Mouse (Mus musculus) limb, embryonic 13.5 days (tissue): ENCODE measurements at regions not wholly inside any gene's neighbourhood (a gene's known extent, or its start where the extent isn't known, plus 50 kb on each side); places are given as distances from the start of the nearest gene placed in this dataset.

ENCODE experiments used
- ATAC-seq: fragments of 200-750 bp; cut with Nextera tagmentation; 2 replicates; pipeline ENCODE4 v1.8.0; 2017; ENCODE audit warnings: low read depth, moderate number of reproducible peaks, moderate TSS enrichment; ENCODE audit not compliant: low FRiP score
- H3K27ac ChIP-seq: fragments of 300-500 bp; sonication (generic); 2 replicates; pipeline ENCODE4 v1.5.1; 2015; ENCODE audit warnings: inconsistent platforms, mild to moderate bottlenecking, moderate library complexity
- H3K27me3 ChIP-seq: fragments of 300-500 bp; sonication (generic); 2 replicates; pipeline ENCODE4 v1.6.1; 2015; ENCODE audit warnings: mild to moderate bottlenecking, inconsistent platforms
- H3K36me3 ChIP-seq: fragments of 300-500 bp; sonication (generic); 2 replicates; pipeline ENCODE4 v1.6.1; 2015; ENCODE audit warnings: inconsistent platforms, mild to moderate bottlenecking, moderate library complexity
- H3K4me1 ChIP-seq: fragments of 300-500 bp; sonication (generic); 2 replicates; pipeline ENCODE4 v1.6.1; 2015; ENCODE audit warnings: inconsistent platforms
- H3K4me2 ChIP-seq: fragments of 300-500 bp; sonication (generic); replicated peaks from 2 replicates; pipeline ENCODE4 v1.6.1; 2015; ENCODE audit warnings: inconsistent platforms, mild to moderate bottlenecking, moderate library complexity
- H3K4me3 ChIP-seq: fragments of 300-500 bp; sonication (generic); 2 replicates; pipeline ENCODE4 v1.5.1; 2015; ENCODE audit warnings: moderate library complexity, mild to moderate bottlenecking, inconsistent platforms
- H3K9ac ChIP-seq: fragments of 300-500 bp; sonication (generic); 2 replicates; pipeline ENCODE4 v1.6.1; 2015; ENCODE audit warnings: mild to moderate bottlenecking, inconsistent platforms
- H3K9me3 ChIP-seq: fragments of 300-500 bp; sonication (generic); 2 replicates; pipeline ENCODE4 v1.6.1; 2016; ENCODE audit warnings: inconsistent platforms
- WGBS: fragments of 180-500 bp; shearing (Covaris S2); methylation state at CpG from one replicate; pipeline ENCODE4 v1.1.7; 2015; 5-methylcytosine and 5-hydroxymethylcytosine counted together

DNA sequence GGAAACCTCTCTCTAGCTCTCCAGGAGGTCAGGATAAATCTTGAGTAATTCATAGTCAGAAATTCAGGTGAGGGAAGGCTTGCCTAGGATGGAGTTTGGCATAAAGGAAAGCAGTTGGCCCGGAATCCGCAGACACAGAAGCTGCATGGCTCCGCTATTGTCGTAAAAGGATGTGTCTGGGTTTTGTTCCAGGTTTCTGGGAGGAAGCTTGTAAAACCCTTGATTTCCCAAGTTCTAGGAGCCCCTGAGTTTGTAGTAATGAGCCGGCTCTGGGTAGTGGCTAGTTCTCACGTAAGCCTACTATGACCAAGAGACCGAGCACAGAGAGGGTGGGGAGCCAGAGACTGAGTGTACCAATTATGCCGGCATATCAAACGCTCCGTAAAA, 52.7 kb upstream of the Gm21915 start:
- Histone ChIP-seq H3K27ac (no peak overlapping the region; the same call in 1 of the 2 replicates), H3K36me3 (no peaks in the 10 kb centered on the region), H3K27me3 (peaks cover 33% of the 10 kb centered on the region), H3K9me3 (no peaks in the 10 kb centered on the region), H3K4me3 (peak overlapping the region; percentile 26), H3K4me1 (peaks cover 39% of the 10 kb centered on the region), H3K4me2 (peak overlapping the region; percentile 61), H3K9ac (no peak overlapping the region)
- 0 out of 2 replicates have a peak, but pooled peaks have one; percentile 24 for ATAC-seq
- WGBS: 12% methylated on average over 10 of the region's 10 CpGs

DNA sequence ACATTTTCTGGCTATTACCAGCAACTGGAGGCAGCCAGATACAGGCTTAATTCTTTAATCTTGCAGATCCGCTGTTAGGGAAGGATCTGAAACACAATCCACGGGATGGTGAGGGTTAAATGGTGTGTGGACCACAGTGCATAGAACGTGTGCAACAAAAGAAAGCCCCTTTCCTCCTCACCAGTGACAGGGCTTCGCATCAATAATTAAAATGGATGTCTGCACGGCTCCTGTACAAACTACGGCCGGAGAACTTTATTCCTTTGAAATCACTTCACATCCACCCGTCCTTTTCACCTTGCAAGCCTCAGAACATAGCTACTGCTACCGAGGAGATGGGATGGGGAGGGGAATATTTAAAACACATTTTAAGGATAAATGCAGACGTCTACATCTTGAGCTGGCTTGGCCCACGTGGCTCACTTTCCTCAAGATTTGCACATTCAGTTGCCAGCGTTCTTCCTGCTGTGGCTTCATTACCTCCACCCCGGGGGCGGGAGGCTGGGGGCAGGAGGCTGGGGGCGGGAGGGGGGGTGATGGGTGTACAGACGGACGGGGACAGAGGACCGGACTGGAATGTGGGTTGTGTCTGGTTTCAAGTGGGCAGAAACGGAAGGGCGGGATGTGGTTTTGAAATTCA, 53.3 kb upstream of the Gm21915 start:
- Histone ChIP-seq H3K27me3 (peaks cover 31% of the 10 kb centered on the region), H3K4me1 (peaks cover 39% of the 10 kb centered on the region), H3K9ac (peak overlapping the region; percentile 25; the same call in 1 of the 2 replicates), H3K27ac (peak overlapping the region; percentile 10; the same call in 1 of the 2 replicates), H3K36me3 (no peaks in the 10 kb centered on the region), H3K9me3 (no peaks in the 10 kb centered on the region), H3K4me2 (peak overlapping the region; percentile 61), H3K4me3 (peak overlapping the region; percentile 26)
- WGBS: under 1% methylated on average over 20 of the region's 20 CpGs
- ATAC-seq: 0 out of 2 replicates have a peak, but pooled peaks have one; percentile 15

DNA sequence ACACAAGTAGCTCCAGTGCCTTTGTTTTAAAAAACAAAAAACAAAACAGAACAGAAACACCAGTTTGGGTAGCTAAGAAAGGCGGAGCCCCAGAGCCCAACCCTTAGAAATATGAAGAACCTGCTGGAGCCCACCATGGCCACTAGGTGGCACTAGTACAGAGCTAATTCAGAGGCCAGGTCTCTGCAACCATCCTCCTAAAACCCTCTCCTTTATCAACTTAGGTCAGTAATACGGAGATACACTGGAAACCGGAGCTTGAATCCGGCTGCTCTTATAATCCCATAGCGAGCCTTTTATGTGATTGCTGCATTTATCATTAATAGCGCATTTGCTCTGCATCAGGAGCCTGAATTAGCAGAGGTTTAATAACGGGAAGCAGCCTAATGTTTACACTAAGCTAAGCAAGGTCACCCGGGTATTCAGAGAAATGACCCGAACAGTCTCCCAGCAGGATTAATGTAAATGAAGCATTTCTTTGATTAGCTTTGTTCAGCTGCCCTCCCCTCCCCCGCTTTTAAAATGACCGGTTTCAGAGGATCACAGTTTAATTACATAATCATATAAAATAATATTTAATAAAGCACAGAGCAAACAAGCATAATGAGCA, 53.9 kb upstream of the Gm21915 start:
- H3K27ac ChIP-seq: 0 out of 2 replicates have a peak overlapping the region, but pooled peaks have one; percentile 10
- H3K4me2 ChIP-seq: peak overlapping the region; percentile 61
- H3K36me3 ChIP-seq: no peaks in the 10 kb centered on the region
- H3K9ac ChIP-seq: no peak overlapping the region
- WGBS: 3% methylated on average over 11 of the region's 11 CpGs
- ATAC-seq: peak; percentile 72
- H3K27me3 ChIP-seq: peaks cover 28% of the 10 kb centered on the region
- peaks cover 39% of the 10 kb centered on the region for H3K4me1 ChIP-seq
- H3K4me3 ChIP-seq: peak overlapping the region; percentile 26
- H3K9me3 ChIP-seq: 0 out of 2 replicates have a peak, but pooled peaks cover 4% of the 10 kb centered on the region

DNA sequence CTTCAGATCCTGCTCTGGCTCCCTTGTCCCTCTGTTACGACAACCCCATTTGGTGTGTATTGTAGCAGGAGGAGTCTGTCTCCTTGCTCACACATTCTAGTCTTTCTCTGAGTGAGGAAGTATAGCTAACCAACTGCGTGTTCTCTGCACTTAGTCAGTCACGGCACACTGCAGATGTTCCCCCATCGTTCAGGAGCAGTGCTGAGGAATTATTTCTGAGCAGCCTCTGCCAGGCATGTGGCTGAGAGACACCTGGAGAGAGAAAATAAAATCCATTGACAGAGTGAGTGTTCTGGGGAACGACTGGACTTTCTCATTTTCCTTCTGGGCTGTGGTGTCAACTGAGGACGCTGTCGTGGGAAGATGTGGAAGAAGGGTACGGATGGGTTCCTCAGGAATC, 54.5 kb upstream of the Gm21915 start:
- peaks cover 39% of the 10 kb centered on the region for H3K4me1 ChIP-seq
- H3K4me2 ChIP-seq: peak overlapping the region; percentile 61
- no peak overlapping the region for H3K27ac ChIP-seq
- no peaks in the 10 kb centered on the region for H3K36me3 ChIP-seq
- 20% methylated on average over 8 of the region's 8 CpGs for WGBS
- 0 out of 2 replicates have a peak, but pooled peaks cover 6% of the 10 kb centered on the region for H3K9me3 ChIP-seq
- ATAC-seq: no peak
- peaks cover 28% of the 10 kb centered on the region for H3K27me3 ChIP-seq
- H3K4me3 ChIP-seq: no peak overlapping the region
- H3K9ac ChIP-seq: no peak overlapping the region

DNA sequence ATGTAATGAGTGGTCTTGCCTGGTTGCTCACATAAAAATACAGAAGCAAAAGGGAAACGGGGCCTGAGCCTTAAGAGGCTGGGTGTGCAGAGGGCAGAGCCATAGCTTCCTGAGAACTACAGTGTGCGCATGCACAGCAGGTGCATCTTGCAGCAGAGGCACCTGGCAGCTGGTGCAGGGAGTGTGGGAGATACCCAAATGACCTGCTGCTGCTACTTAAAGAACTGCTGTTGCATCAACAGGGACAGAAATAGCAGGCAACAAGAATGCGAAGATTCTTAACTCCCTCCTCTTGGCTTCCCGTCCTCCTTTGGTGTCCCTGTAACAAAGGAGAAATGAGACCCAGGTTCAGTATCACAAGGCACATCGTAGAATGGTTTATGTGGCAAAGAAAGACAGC, 56.3 kb upstream of the Gm21915 start:
- Histone ChIP-seq H3K27me3 (peaks cover 33% of the 10 kb centered on the region), H3K36me3 (no peaks in the 10 kb centered on the region), H3K9ac (no peak overlapping the region), H3K4me3 (no peak overlapping the region), H3K4me2 (no peak overlapping the region), H3K4me1 (peaks cover 39% of the 10 kb centered on the region), H3K9me3 (0 out of 2 replicates have a peak, but pooled peaks cover 6% of the 10 kb centered on the region), H3K27ac (no peak overlapping the region)
- 26% methylated on average over 5 of the region's 5 CpGs for WGBS
- ATAC-seq: peak; percentile 7; the same call in 1 of the 2 replicates

DNA sequence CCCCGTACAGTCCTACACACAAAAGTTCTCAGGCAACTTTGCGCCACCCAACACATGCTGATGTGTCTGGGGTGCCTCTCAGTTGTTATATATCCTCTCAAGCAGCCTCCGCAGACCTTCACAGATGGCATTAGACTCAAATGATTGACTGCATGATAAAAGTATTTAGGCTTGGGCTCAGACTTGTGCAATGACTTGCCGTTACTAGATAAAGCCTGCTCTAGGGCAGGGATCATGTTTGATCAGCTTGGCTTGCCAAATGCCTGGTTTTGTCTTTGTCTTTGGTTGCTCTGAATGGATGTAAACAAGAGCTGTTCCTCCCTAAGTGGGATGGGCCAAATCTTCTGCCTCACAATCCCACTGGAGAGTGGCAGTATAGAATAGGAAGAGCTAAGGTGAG, 57.2 kb upstream of the Gm21915 start:
- no peak for ATAC-seq
- Histone ChIP-seq H3K36me3 (no peaks in the 10 kb centered on the region), H3K4me2 (no peak overlapping the region), H3K4me1 (peaks cover 39% of the 10 kb centered on the region), H3K9ac (no peak overlapping the region), H3K9me3 (0 out of 2 replicates have a peak, but pooled peaks cover 6% of the 10 kb centered on the region), H3K27me3 (peaks cover 28% of the 10 kb centered on the region), H3K4me3 (no peak overlapping the region), H3K27ac (no peak overlapping the region)
- WGBS: 88% methylated on average over 4 of the region's 4 CpGs

DNA sequence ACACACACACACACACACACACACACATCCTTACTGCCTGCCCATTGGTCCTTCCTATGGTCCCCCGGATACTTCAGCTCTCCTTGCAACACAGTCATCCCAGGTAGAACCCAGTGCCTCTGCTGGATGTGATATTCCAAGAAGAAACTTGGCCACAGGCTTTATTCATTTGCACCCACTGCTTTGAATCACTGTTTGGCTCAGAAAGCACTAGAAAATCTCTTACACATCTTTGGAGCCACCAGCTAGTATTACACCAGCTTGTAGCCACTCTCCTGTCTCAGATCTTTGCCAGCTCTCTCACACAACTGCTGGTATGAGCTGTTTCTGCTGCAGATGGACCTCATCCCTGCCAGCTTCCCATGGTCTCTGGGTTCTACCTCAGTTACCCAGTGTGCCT, 57.7 kb upstream of the Gm21915 start:
- ATAC-seq: no peak
- peaks cover 24% of the 10 kb centered on the region for H3K27me3 ChIP-seq
- 100% methylated on average over 1 of the region's 1 CpGs for WGBS

DNA sequence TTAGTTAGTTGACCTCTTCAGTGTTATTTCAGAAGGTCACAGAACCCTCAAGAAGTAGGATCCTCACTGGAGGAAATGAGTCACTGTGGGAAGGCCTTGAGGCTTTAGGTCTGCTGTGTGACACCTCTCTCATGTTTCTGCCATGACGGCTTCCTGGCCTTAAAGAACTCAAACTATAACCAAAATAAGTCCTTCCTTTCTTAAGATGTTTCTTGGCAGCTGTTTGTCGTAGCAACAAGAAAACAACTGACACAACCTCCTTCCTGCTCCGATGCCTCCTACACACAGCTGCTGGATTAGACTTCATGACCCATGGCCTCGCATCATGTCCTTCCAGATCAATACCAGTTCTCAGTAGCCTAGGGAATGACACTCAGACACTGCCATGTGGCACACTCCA, 58.1 kb upstream of the Gm21915 start:
- Histone ChIP-seq H3K27me3 (peaks cover 24% of the 10 kb centered on the region), H3K27ac (no peak overlapping the region), H3K9me3 (0 out of 2 replicates have a peak, but pooled peaks cover 6% of the 10 kb centered on the region), H3K4me2 (no peak overlapping the region), H3K9ac (no peak overlapping the region), H3K4me3 (no peak overlapping the region), H3K36me3 (no peaks in the 10 kb centered on the region), H3K4me1 (peaks cover 32% of the 10 kb centered on the region)
- WGBS: 81% methylated on average over 4 of the region's 4 CpGs
- no peak for ATAC-seq

More for the DNA sequence above, 57.7 kb upstream of the Gm21915 start:
- Histone ChIP-seq H3K4me3 (no peak overlapping the region), H3K4me2 (no peak overlapping the region), H3K27ac (no peak overlapping the region), H3K4me1 (peaks cover 36% of the 10 kb centered on the region), H3K9ac (no peak overlapping the region), H3K9me3 (0 out of 2 replicates have a peak, but pooled peaks cover 6% of the 10 kb centered on the region), H3K36me3 (no peaks in the 10 kb centered on the region)

DNA sequence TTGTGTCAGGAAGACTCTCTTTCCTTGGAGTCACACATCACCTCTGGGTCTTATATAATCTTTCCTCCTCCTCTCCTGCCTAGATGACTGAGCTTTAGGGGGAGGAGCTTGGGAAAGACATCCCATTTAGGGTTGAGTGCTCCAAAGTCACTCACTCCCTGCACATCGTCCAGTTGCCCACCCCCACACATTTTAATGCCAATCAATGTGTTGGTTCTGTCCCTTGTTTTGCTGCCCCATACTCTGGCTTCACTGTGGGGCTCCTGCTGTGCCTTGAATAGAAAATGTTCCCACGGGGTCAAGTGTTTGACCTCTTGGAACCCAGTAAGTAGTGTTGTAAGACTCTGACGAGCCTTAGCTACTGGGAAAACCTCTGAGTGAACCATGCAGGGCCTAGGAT, 58.8 kb upstream of the Gm21915 start:
- peaks cover 24% of the 10 kb centered on the region for H3K27me3 ChIP-seq
- peaks cover 25% of the 10 kb centered on the region for H3K4me1 ChIP-seq
- H3K27ac ChIP-seq: no peak overlapping the region
- no peak overlapping the region for H3K4me2 ChIP-seq
- H3K4me3 ChIP-seq: no peak overlapping the region
- no peak overlapping the region for H3K9ac ChIP-seq
- no peaks in the 10 kb centered on the region for H3K36me3 ChIP-seq
- no peak for ATAC-seq
- WGBS: 61% methylated on average over 3 of the region's 3 CpGs
- 0 out of 2 replicates have a peak, but pooled peaks cover 6% of the 10 kb centered on the region for H3K9me3 ChIP-seq

DNA sequence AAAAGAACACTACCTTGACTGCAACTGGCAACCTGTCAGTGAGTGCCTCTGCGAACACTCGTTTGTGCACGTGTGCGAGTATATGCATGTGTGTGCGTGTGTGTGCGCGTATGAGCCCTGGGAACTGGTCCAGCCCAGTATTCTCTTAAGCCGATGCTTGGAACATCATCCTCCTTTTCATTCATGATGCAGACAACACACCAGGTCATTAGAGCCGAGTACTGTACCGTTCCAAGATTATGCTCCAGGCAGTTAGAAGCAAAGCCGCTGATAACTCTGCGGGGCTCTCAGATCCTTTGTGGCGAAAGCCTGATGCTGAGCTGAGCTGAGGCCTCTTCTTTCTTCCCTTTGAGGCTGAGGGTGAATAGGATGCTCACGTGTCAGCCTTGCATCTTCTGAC, 61.8 kb upstream of the Gm21915 start:
- Histone ChIP-seq H3K4me2 (no peak overlapping the region), H3K4me3 (no peak overlapping the region), H3K27ac (no peak overlapping the region), H3K27me3 (peaks cover 14% of the 10 kb centered on the region), H3K9me3 (0 out of 2 replicates have a peak, but pooled peaks cover 6% of the 10 kb centered on the region), H3K9ac (no peak overlapping the region), H3K36me3 (no peaks in the 10 kb centered on the region), H3K4me1 (peaks cover 6% of the 10 kb centered on the region)
- no peak for ATAC-seq
- 87% methylated on average over 14 of the region's 14 CpGs for whole genome bisulfite sequencing

DNA sequence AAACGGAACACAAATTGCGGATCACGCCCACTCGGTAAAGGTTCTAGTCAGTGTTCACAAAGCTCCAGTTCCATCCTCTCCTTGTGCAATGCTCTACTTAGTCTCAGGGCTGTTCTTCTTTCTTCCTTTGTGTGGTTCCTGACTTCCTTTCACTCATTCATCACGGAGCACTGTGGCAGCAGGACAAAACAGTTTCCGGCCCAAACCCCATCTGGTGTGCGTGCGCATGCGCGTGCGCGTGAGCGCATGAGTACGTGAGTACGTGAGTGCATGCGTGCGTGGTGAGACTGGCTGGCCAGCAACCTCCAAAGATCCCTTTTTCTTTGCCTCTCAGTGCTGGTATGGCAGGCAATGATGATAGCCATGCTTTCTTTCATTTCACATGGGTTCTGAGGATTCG, 62.5 kb upstream of the Gm21915 start:
- Histone ChIP-seq H3K9me3 (0 out of 2 replicates have a peak, but pooled peaks cover 6% of the 10 kb centered on the region), H3K4me3 (no peak overlapping the region), H3K9ac (no peak overlapping the region), H3K4me2 (no peak overlapping the region), H3K36me3 (no peaks in the 10 kb centered on the region), H3K27me3 (peaks cover 10% of the 10 kb centered on the region), H3K27ac (no peak overlapping the region), H3K4me1 (no peaks in the 10 kb centered on the region)
- no peak for ATAC-seq
- 95% methylated on average over 18 of the region's 18 CpGs for WGBS

DNA sequence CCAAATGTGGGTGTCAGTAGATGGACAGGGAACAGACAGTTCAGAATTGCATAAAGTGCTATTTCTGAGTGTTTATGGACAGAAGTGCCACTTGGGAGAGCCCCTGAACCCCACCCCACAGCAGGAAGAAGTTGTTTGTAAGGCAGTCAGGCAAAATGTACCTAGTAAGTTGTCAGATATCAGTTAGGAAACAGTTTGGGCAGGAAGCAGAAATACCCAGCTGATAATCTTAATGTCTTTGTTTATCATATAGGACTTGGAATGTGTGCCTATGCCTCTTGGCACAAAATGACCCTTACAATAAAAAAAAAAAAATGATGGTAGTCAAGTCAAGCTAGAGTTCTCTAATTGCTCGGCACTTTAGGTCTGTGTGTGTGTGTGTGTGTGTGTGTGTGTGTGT, 66.9 kb upstream of the Gm21915 start:
- no peak for ATAC-seq

More for the DNA sequence above, 66.9 kb upstream of the Gm21915 start:
- Histone ChIP-seq H3K4me1 (no peaks in the 10 kb centered on the region), H3K4me2 (no peak overlapping the region), H3K9ac (no peak overlapping the region), H3K36me3 (no peaks in the 10 kb centered on the region), H3K4me3 (no peak overlapping the region), H3K27me3 (no peaks in the 10 kb centered on the region; the same call in 1 of the 2 replicates), H3K9me3 (0 out of 2 replicates have a peak, but pooled peaks cover 5% of the 10 kb centered on the region), H3K27ac (no peak overlapping the region)
- 63% methylated on average over 1 of the region's 1 CpGs for WGBS
